In the genomic region with DNA sequence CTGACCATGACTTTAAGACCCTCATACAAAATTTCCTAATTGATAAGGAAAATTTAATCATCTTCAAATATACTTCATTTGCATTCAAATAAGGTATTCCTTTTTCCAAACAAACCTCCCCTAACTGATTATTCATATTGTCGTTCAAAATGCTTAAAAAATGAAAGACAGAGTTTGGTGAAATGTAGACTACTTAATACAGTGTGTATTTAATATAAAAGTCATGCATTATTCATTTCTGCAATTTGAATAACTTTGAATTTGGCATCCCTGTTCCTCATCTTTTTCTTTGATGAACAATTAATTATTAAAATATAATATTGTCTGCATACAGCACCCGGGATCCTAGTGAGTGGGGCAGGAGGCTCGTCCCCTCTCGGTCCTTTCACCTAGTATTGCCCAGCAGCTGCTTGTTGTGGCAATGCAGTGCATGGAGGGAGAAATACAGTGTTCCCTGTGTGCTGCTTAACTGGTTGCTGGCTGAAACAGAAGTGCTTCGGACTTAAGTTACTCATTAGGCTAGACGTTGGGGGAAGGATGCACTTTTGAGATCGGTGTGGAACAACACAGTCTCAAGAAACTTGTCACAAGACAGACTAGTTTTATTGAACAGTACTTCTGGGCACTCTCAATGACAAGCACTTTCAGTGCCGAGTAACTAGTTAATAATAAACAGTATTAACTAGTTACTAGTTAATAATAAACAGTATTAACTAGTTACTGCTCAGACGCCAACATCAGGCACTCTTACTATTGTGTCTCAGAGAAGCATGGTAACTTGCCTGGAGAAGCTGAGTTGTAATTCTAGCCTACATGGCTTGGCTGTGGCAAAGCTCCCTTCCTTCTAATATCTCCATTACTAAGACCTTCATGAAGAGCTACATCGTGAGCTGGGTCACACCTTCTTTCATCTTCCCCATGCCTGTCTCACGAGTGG, we compare ENCODE assay signal across 16 mouse cellular contexts.
DNase-seq lines count a peak whose midpoint lies in the region; ATAC-seq and TF ChIP-seq lines count a peak whose summit lies in the region.
"Had no signal": no experiment of that assay in that cellular context is flagged by ENCODE, and none has a peak within 500 bp of the region (broad histone marks: within the 10 kb centered on the region; RNA-seq: fewer than 3 reads in every experiment).

No protein-coding gene starts in this region.

- 84% methylated on average over 11 of the region's 11 CpGs for WGBS in midbrain, embryonic 11.5 days
- 75% methylated on average over 11 of the region's 11 CpGs for WGBS in midbrain, embryonic 14.5 days
- WGBS in lung, adult 2 months = 84% methylated on average over 11 of the region's 11 CpGs

- no peaks in the 10 kb centered on the region for H3K27me3 ChIP-seq in midbrain, embryonic 11.5 days (ENCODE audit: control insufficient read depth, insufficient read depth, low read length)
- no peaks in the 10 kb centered on the region for H3K27me3 ChIP-seq in midbrain, embryonic 14.5 days (ENCODE audit: control insufficient read depth, insufficient read depth, low read length)
- H3K27me3 ChIP-seq: embryonic facial prominence, embryonic 12.5 days; heart, embryonic 12.5 days; hindbrain, embryonic 15.5 days; liver, embryonic 13.5 days; midbrain, embryonic 12.5 days had no signal

- TF ChIP-seq CTCF in lung, adult 2 months (IDR thresholded peaks at IDR 0.05; ENCODE audit: insufficient read depth, low read length) = no peak

- no peak for TF ChIP-seq POLR2A in lung, adult 2 months (IDR thresholded peaks at IDR 0.05; ENCODE audit: borderline replicate concordance, extremely low read depth, low read depth, low read length)

- DNase-seq in midbrain, embryonic 11.5 days (ENCODE audit: low spot score, missing footprints) = peak; percentile 75
- DNase-seq in midbrain, embryonic 14.5 days = no peak
- peak; percentile 60 for DNase-seq in kidney, adult 18-20 months
- peak; percentile 32 for DNase-seq in kidney, postnatal 10 days
- DNase-seq in yolk sac, embryonic 10.5 days (ENCODE audit: low spot score) = peak; percentile 44
- no peak for DNase-seq in lung, adult 2 months
- DNase-seq in lung, postnatal 4 days = no peak
- DNase-seq: adrenal gland, postnatal 14 days; cerebellum, adult 2 months; layer of hippocampus, postnatal 36 days; liver, embryonic 13.5 days; right cerebral cortex, adult 18-20 months had no signal

- no peaks in the 10 kb centered on the region for H3K4me1 ChIP-seq in midbrain, embryonic 11.5 days (ENCODE audit: control insufficient read depth, insufficient read depth, low read length)
- H3K4me1 ChIP-seq in midbrain, embryonic 14.5 days (ENCODE audit: control insufficient read depth, insufficient read depth, low read length) = 0 out of 2 replicates have a peak, but pooled peaks cover 7% of the 10 kb centered on the region
- H3K4me1 ChIP-seq in lung, adult 2 months (ENCODE audit: control insufficient read depth, insufficient read depth, low read length) = peaks cover 18% of the 10 kb centered on the region
- H3K4me1 ChIP-seq: hindbrain, embryonic 15.5 days; midbrain, embryonic 12.5 days had no signal

- H3K27ac ChIP-seq in midbrain, embryonic 11.5 days (ENCODE audit: low read depth, low read length) = no peak overlapping the region
- H3K27ac ChIP-seq in midbrain, embryonic 14.5 days (replicated peaks; ENCODE audit: low read depth, low read length) = no peak overlapping the region
- H3K27ac ChIP-seq: embryonic facial prominence, embryonic 12.5 days; hindbrain, embryonic 15.5 days; liver, embryonic 13.5 days; midbrain, embryonic 12.5 days had no signal

- H3K4me3 ChIP-seq in midbrain, embryonic 11.5 days (ENCODE audit: low read depth, low read length) = no peak overlapping the region
- no peak overlapping the region for H3K4me3 ChIP-seq in midbrain, embryonic 14.5 days (replicated peaks; ENCODE audit: low read depth, low read length)
- no peak overlapping the region for H3K4me3 ChIP-seq in lung, adult 2 months (replicated peaks; ENCODE audit: extremely low read depth, low read depth, low read length)
- H3K4me3 ChIP-seq: embryonic facial prominence, embryonic 12.5 days; heart, embryonic 12.5 days; hindbrain, embryonic 15.5 days; liver, embryonic 13.5 days; midbrain, embryonic 12.5 days had no signal

- no peak overlapping the region for H3K4me2 ChIP-seq in midbrain, embryonic 11.5 days
- H3K4me2 ChIP-seq in midbrain, embryonic 14.5 days (ENCODE audit: low read length) = no peak overlapping the region
- H3K4me2 ChIP-seq: embryonic facial prominence, embryonic 12.5 days; heart, embryonic 12.5 days; hindbrain, embryonic 15.5 days; liver, embryonic 13.5 days; midbrain, embryonic 12.5 days had no signal

- no peak overlapping the region for H3K9ac ChIP-seq in midbrain, embryonic 11.5 days (ENCODE audit: low read length)
- H3K9ac ChIP-seq in midbrain, embryonic 14.5 days (replicated peaks; ENCODE audit: low read length) = no peak overlapping the region
- H3K9ac ChIP-seq: embryonic facial prominence, embryonic 12.5 days; heart, embryonic 12.5 days; hindbrain, embryonic 15.5 days; liver, embryonic 13.5 days; midbrain, embryonic 12.5 days had no signal

- no peaks in the 10 kb centered on the region for H3K36me3 ChIP-seq in midbrain, embryonic 11.5 days (ENCODE audit: control insufficient read depth, insufficient read depth, low read length)
- no peaks in the 10 kb centered on the region for H3K36me3 ChIP-seq in midbrain, embryonic 14.5 days (ENCODE audit: control insufficient read depth, insufficient read depth, low read length)
- H3K36me3 ChIP-seq: embryonic facial prominence, embryonic 12.5 days; heart, embryonic 12.5 days; hindbrain, embryonic 15.5 days; liver, embryonic 13.5 days; midbrain, embryonic 12.5 days had no signal

- no peaks in the 10 kb centered on the region for H3K9me3 ChIP-seq in midbrain, embryonic 11.5 days (ENCODE audit: control insufficient read depth, low read length)
- no peaks in the 10 kb centered on the region for H3K9me3 ChIP-seq in midbrain, embryonic 14.5 days (ENCODE audit: control insufficient read depth, low read length)
- H3K9me3 ChIP-seq: embryonic facial prominence, embryonic 12.5 days; heart, embryonic 12.5 days; hindbrain, embryonic 15.5 days; liver, embryonic 13.5 days; midbrain, embryonic 12.5 days had no signal

- no peak for ATAC-seq in midbrain, embryonic 11.5 days (ENCODE audit: low FRiP score)
- no peak for ATAC-seq in midbrain, embryonic 14.5 days (ENCODE audit: low FRiP score, low TSS enrichment)

Comparison
In these comparisons a context has a peak if more than half of its experiments do, and no peak if none do; other contexts are left out.
1. DNase-seq: peak in midbrain, embryonic 11.5 days (single experiment), kidney, adult 18-20 months (single experiment), kidney, postnatal 10 days (single experiment) and yolk sac, embryonic 10.5 days (single experiment); none in midbrain, embryonic 14.5 days (single experiment), lung, adult 2 months (single experiment) and lung, postnatal 4 days (0 of 2).